In the genomic region with DNA sequence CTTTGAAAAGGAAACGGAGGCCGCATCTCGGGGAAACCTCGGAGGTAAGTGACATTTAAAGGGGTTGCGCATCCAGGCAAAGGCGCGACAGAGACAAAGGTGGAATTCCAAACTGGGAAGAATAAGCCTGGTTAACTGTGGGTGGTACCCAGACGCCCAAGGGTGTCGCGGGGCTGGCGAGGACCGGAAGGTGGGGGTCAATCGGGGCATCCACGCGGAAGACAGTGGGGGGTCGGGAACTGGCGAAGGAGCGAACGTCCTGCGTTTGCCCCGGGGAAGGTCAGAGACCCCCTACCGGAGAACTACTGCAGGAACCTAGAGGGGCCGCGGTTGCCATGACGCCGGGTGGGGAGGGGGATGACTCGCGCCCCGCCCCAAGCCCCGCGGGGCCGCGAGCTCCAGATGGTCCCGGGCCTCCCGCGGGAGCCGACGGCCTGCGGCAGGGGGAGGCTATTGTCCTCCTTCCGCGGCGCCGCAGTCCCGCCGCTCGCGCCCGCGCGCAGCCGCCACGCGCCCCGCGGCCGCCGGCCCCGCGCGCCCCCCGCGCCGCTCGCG, we compare ENCODE assay signal across 8 mouse cellular contexts. TPM values are rescaled to one million over a fixed set of nuclear protein-coding genes. Genes with fewer than 3 reads are reported as not detected.
DNase-seq lines count a peak whose midpoint lies in the region; ATAC-seq and TF ChIP-seq lines count a peak whose summit lies in the region.

No protein-coding gene starts in this region.

- no peak for ATAC-seq in heart, embryonic 11.5 days (replicated peaks; ENCODE audit: insufficient number of reproducible peaks, low FRiP score, low TSS enrichment)
- no peak for ATAC-seq in embryonic facial prominence, embryonic 12.5 days (ENCODE audit: insufficient number of reproducible peaks, insufficient read depth, low FRiP score, low TSS enrichment)
- no peak for ATAC-seq in limb, embryonic 13.5 days (ENCODE audit: low FRiP score, low read depth)

- peak overlapping the region; percentile 98 for H3K4me2 ChIP-seq in heart, embryonic 11.5 days
- H3K4me2 ChIP-seq in embryonic facial prominence, embryonic 12.5 days (replicated peaks), result peak overlapping the region; percentile 98
- H3K4me2 ChIP-seq in limb, embryonic 13.5 days (replicated peaks), result peak overlapping the region; percentile 100

- no peak for TF ChIP-seq CTCF in small intestine, adult 2 months (IDR thresholded peaks at IDR 0.05; ENCODE audit: extremely low read depth, insufficient read length, insufficient replicate concordance, low read depth, low read length)

- under 1% methylated on average over 61 of the region's 65 CpGs for WGBS in heart, embryonic 11.5 days (ENCODE audit: insufficient replicate concordance)
- under 1% methylated on average over 35 of the region's 65 CpGs for WGBS in embryonic facial prominence, embryonic 12.5 days
- WGBS in limb, embryonic 13.5 days, result 1% methylated on average over 38 of the region's 65 CpGs
- WGBS in small intestine, adult 2 months, result 2% methylated on average over 61 of the region's 65 CpGs

- no peak overlapping the region for H3K27ac ChIP-seq in heart, embryonic 11.5 days (ENCODE audit: low read depth, low read length)
- no peak overlapping the region for H3K27ac ChIP-seq in embryonic facial prominence, embryonic 12.5 days
- H3K27ac ChIP-seq in limb, embryonic 13.5 days, result no peak overlapping the region
- H3K27ac ChIP-seq in small intestine, adult 2 months (ENCODE audit: insufficient read depth, low read depth, low read length), result no peak overlapping the region

- peak overlapping the region; percentile 63 for H3K4me3 ChIP-seq in heart, embryonic 11.5 days (ENCODE audit: low read depth, low read length)
- peak overlapping the region; percentile 64 for H3K4me3 ChIP-seq in embryonic facial prominence, embryonic 12.5 days
- H3K4me3 ChIP-seq in limb, embryonic 13.5 days, result peak overlapping the region; percentile 63
- H3K4me3 ChIP-seq in small intestine, adult 2 months (ENCODE audit: low read depth, low read length), result peak overlapping the region; percentile 39

- DNase-seq in heart, adult 8-10 months (ENCODE audit: low spot score), result no peak
- peak; percentile 67 for DNase-seq in ES-CJ7 (ENCODE audit: low read depth, low spot score)
- DNase-seq in urinary bladder, postnatal 36 days (ENCODE audit: low spot score in 2 of 2), result no peak
- DNase-seq in gastrocnemius, postnatal 4 days (ENCODE audit: low spot score in 2 of 2), result no peak

- H3K36me3 ChIP-seq in heart, embryonic 11.5 days (ENCODE audit: control insufficient read depth, insufficient read depth, low read length), result no peaks in the 10 kb centered on the region
- no peaks in the 10 kb centered on the region for H3K36me3 ChIP-seq in embryonic facial prominence, embryonic 12.5 days
- H3K36me3 ChIP-seq in limb, embryonic 13.5 days, result no peaks in the 10 kb centered on the region
- H3K36me3 ChIP-seq in small intestine, adult 2 months (ENCODE audit: control insufficient read depth, insufficient read depth, low read length), result no peaks in the 10 kb centered on the region

- TF ChIP-seq POLR2A in small intestine, adult 2 months (IDR thresholded peaks at IDR 0.05; ENCODE audit: low read depth, low read length), result no peak

- H3K9me3 ChIP-seq in heart, embryonic 11.5 days (replicated peaks; ENCODE audit: control insufficient read depth, low read length), result no peaks in the 10 kb centered on the region
- no peaks in the 10 kb centered on the region for H3K9me3 ChIP-seq in embryonic facial prominence, embryonic 12.5 days
- H3K9me3 ChIP-seq in limb, embryonic 13.5 days, result no peaks in the 10 kb centered on the region

- 0 out of 2 replicates have a peak overlapping the region, but pooled peaks have one; percentile 56 for H3K9ac ChIP-seq in heart, embryonic 11.5 days (ENCODE audit: low read depth, low read length)
- peak overlapping the region; percentile 63 for H3K9ac ChIP-seq in embryonic facial prominence, embryonic 12.5 days
- H3K9ac ChIP-seq in limb, embryonic 13.5 days, result peak overlapping the region; percentile 65

- peaks cover 3% of the 10 kb centered on the region; the same call in 1 of the 2 replicates for H3K4me1 ChIP-seq in heart, embryonic 11.5 days (ENCODE audit: control insufficient read depth, insufficient read depth, low read length)
- peaks cover 13% of the 10 kb centered on the region for H3K4me1 ChIP-seq in embryonic facial prominence, embryonic 12.5 days
- peaks cover 12% of the 10 kb centered on the region for H3K4me1 ChIP-seq in limb, embryonic 13.5 days
- H3K4me1 ChIP-seq in small intestine, adult 2 months (ENCODE audit: control insufficient read depth, insufficient read depth, insufficient read length, low read length), result peaks cover 9% of the 10 kb centered on the region

- H3K27me3 ChIP-seq in heart, embryonic 11.5 days (ENCODE audit: control insufficient read depth, insufficient read depth, low read length), result peaks cover 63% of the 10 kb centered on the region
- peaks cover 48% of the 10 kb centered on the region for H3K27me3 ChIP-seq in embryonic facial prominence, embryonic 12.5 days
- peaks cover 61% of the 10 kb centered on the region for H3K27me3 ChIP-seq in limb, embryonic 13.5 days
- peaks cover 24% of the 10 kb centered on the region for H3K27me3 ChIP-seq in small intestine, adult 2 months (ENCODE audit: control insufficient read depth, insufficient read depth, low read length)

RNA-seq across cellular contexts. Expression of a gene that starts 0.7 kb away (rescaled TPM):
- 0.42 and 0.49 TPM in 2 replicates for polyA plus RNA-seq in heart, embryonic 11.5 days (2014; fragmentation: Nextera tagmentation; extraction: Ambion mirVana)
- under 1 TPM; 0.22 to 0.91 (median 0.50) TPM for total RNA-seq in heart, adult 8-10 months (2022)
- polyA plus RNA-seq in embryonic facial prominence, embryonic 12.5 days (2016; fragmentation: Nextera tagmentation; extraction: Ambion mirVana), result 5.2 and 6.1 TPM in 2 replicates
- polyA plus RNA-seq in limb, embryonic 13.5 days (2015; fragmentation: Nextera tagmentation; extraction: Ambion mirVana), result 1.3 and 1.9 TPM in 2 replicates
- 0.19 and 0.61 TPM in 2 replicates for polyA plus RNA-seq in small intestine, adult 2 months (2012; rRNA removed)
- total RNA-seq in gastrocnemius, postnatal 4 days (2021), result under 1 TPM; 0.18 to 0.39 TPM

RNA-seq across cellular contexts. Expression of a gene that starts 13.2 kb away (rescaled TPM):
- polyA plus RNA-seq in heart, embryonic 11.5 days (2014; fragmentation: Nextera tagmentation; extraction: Ambion mirVana), result 1.2 TPM in 2 replicates
- total RNA-seq in heart, adult 8-10 months (2022), result not detected
- polyA plus RNA-seq in embryonic facial prominence, embryonic 12.5 days (2016; fragmentation: Nextera tagmentation; extraction: Ambion mirVana), result 4.7 and 7.7 TPM in 2 replicates
- polyA plus RNA-seq in limb, embryonic 13.5 days (2015; fragmentation: Nextera tagmentation; extraction: Ambion mirVana), result 7.1 and 7.6 TPM in 2 replicates
- polyA plus RNA-seq in small intestine, adult 2 months (2012; rRNA removed), result 2.1 TPM in 1 of 2 replicates, not detected in the other
- total RNA-seq in gastrocnemius, postnatal 4 days (2021), result not detected

RNA-seq across cellular contexts. Expression of a gene that starts 44.6 kb away (rescaled TPM):
- 37.0 and 43.4 TPM in 2 replicates for polyA plus RNA-seq in heart, embryonic 11.5 days (2014; fragmentation: Nextera tagmentation; extraction: Ambion mirVana)
- total RNA-seq in heart, adult 8-10 months (2022), result 1 to 10 TPM; 5.4 to 8.1 (median 6.3) TPM
- 112 and 118 TPM in 2 replicates for polyA plus RNA-seq in embryonic facial prominence, embryonic 12.5 days (2016; fragmentation: Nextera tagmentation; extraction: Ambion mirVana)
- 104 and 106 TPM in 2 replicates for polyA plus RNA-seq in limb, embryonic 13.5 days (2015; fragmentation: Nextera tagmentation; extraction: Ambion mirVana)
- polyA plus RNA-seq in small intestine, adult 2 months (2012; rRNA removed), result 2.3 and 4.4 TPM in 2 replicates
- total RNA-seq in gastrocnemius, postnatal 4 days (2021), result 1 to 10 TPM; 7.4 TPM
